Mouse (Mus musculus) 3T3-L1 (cell line): ENCODE data around the gene Atad2b.
"Not testable (repeated sequence)": the region's sequence is repeated elsewhere in the genome, so short reads cannot be mapped to it uniquely, and the experiment has no call there.

Experiments used
- DNase-seq: peaks from one replicate; pipeline ENCODE4 v3.0.0-alpha.2; 2015; ENCODE audit warnings: low read depth, low spot score

Gene Atad2b

GRCm38 (mm10) chr12:4910496-4910895, 6.7 kb upstream of the Atad2b start:
- peak; percentile 37 for DNase-seq

GRCm38 (mm10) chr12:4911716-4912115, 5.4 kb upstream of the Atad2b start:
- DNase-seq: peak; percentile 72

- no peak for DNase-seq
Measured at GRCm38 (mm10) chr12:4914441-4914840, 2.7 kb upstream of the Atad2b start.

- no peak for DNase-seq
Measured at GRCm38 (mm10) chr12:4914944-4915343, 2.2 kb upstream of the Atad2b start.

- DNase-seq: peak; percentile 72
Measured at GRCm38 (mm10) chr12:4917805-4918591, 845 bp downstream of the Atad2b start.

- no peak for DNase-seq
Measured at GRCm38 (mm10) chr12:4928197-4928596, 11.0 kb downstream of the Atad2b start.

- DNase-seq: no peak
Measured at GRCm38 (mm10) chr12:4930820-4931548, 13.8 kb downstream of the Atad2b start.

- no peak for DNase-seq
Measured at GRCm38 (mm10) chr12:4952272-4952671, 35.1 kb downstream of the Atad2b start.

- DNase-seq: no peak
Measured at GRCm38 (mm10) chr12:4953156-4953555, 36.0 kb downstream of the Atad2b start.

GRCm38 (mm10) chr12:4972939-4973338, 55.8 kb downstream of the Atad2b start:
- DNase-seq: peak; percentile 87

GRCm38 (mm10) chr12:4978324-4978723, 61.2 kb downstream of the Atad2b start:
- no peak for DNase-seq

GRCm38 (mm10) chr12:4996981-4997380, 79.8 kb downstream of the Atad2b start:
- DNase-seq: no peak

GRCm38 (mm10) chr12:5005338-5005737, 88.2 kb downstream of the Atad2b start:
- no peak for DNase-seq

GRCm38 (mm10) chr12:5005776-5006175, 88.6 kb downstream of the Atad2b start:
- DNase-seq: not testable (repeated sequence)

- not testable (repeated sequence) for DNase-seq
Measured at GRCm38 (mm10) chr12:5008638-5009037, 91.5 kb downstream of the Atad2b start.

- no peak for DNase-seq
Measured at GRCm38 (mm10) chr12:5025226-5025861, 108.2 kb downstream of the Atad2b start.

- DNase-seq: peak; percentile 29
Measured at GRCm38 (mm10) chr12:5029035-5029434, 111.9 kb downstream of the Atad2b start.

GRCm38 (mm10) chr12:5038008-5038407, 120.9 kb downstream of the Atad2b start:
- DNase-seq: no peak

- no peak for DNase-seq
Measured at GRCm38 (mm10) chr12:5044141-5044540, 127.0 kb downstream of the Atad2b start.

- no peak for DNase-seq
Measured at GRCm38 (mm10) chr12:5048104-5048503, 131.0 kb downstream of the Atad2b start.

GRCm38 (mm10) chr12:5067590-5067989, 150.4 kb downstream of the Atad2b start:
- no peak for DNase-seq

GRCm38 (mm10) chr12:5070131-5070530, 153.0 kb downstream of the Atad2b start:
- DNase-seq: no peak
